Mouse (Mus musculus) brain, embryonic 14.5 days (tissue): ENCODE data around the gene Mlana.

Experiments used
- CTCF ChIP-seq: fragments of 200-500 bp; IDR thresholded peaks from 2 replicates; pipeline ENCODE4 v1.5.1; 2012; ENCODE audit warnings: inconsistent platforms, mild to moderate bottlenecking, moderate library complexity, borderline replicate concordance; ENCODE audit not compliant: insufficient read depth, insufficient read length; ENCODE audit errors: extremely low read depth
- POLR2A ChIP-seq: fragments of 200-500 bp; IDR thresholded peaks from 2 replicates; pipeline ENCODE4 v1.6.1; 2012; ENCODE audit warnings: mild to moderate bottlenecking, inconsistent platforms, borderline replicate concordance; ENCODE audit not compliant: poor library complexity, insufficient read depth, insufficient read length, severe bottlenecking; ENCODE audit errors: extremely low read depth

DNA sequence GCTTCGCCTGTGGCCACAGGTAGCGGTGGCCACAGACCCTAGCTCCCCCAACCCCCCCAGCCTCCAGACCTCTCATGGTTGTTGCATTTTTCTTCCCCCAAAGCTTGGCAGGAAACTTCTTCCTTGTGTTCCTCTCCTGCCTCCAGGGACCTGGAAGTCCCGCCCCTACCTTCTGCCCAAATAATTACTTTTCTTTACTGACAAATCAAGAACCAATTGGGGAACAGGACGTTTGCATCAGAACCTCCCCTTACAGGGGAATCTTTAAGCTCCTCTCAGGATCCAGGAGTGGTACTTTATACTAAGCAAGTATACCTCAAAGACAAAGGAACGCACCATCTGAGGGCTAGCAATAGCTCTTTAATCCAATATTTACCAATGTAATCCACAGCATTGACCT is 32.7 kb upstream of the Mlana start:
- TF ChIP-seq CTCF (no peak), POLR2A (no peak)
